Mouse (Mus musculus) megakaryocyte, embryonic 14.5 days (primary cell): ENCODE results near the gene Hnrnpul1.

Experiments
- FLI1 ChIP-seq: IDR thresholded peaks from 2 replicates; pipeline ENCODE4 v1.6.1; 2012; ENCODE audit warnings: low read length, inconsistent platforms, mixed read lengths
- GATA1 ChIP-seq: IDR thresholded peaks from 3 replicates; pipeline ENCODE4 v1.6.1; 2012; ENCODE audit warnings: mixed read lengths, low read length, inconsistent platforms, borderline replicate concordance

GRCm38 (mm10) chr7:25753076-25753475 lies 1.5 kb downstream of the Hnrnpul1 start:
- TF ChIP-seq GATA1 (no peak), FLI1 (no peak)
